Mouse (Mus musculus): ENCODE measurements around the gene Fancb. TPM values are rescaled to one million over a fixed set of nuclear protein-coding genes. Genes with fewer than 3 reads are reported as not detected.
A peak's percentile ranks its signal among the peaks of the same experiment; 100 is the strongest.

Fancb gene
- 8.4 and 9.5 TPM in 2 replicates for total RNA-seq (2017)

- peak; percentile 99 to 100 for ATAC-seq (replicated peaks in 1 of 2; ENCODE audit: insufficient read depth in 1 of 2, low FRiP score in 2 of 2, low TSS enrichment in 1 of 2, low read depth in 1 of 2, poor library complexity in 2 of 2, severe bottlenecking in 2 of 2)
Measured at GRCm38 (mm10) chrX:164980193-164980775, at the start of gene Fancb, which contains the start of gene Mospd2. Gene Fancb (plus strand): TSS chrX:164980592. Gene Mospd2 (minus strand): TSS chrX:164980375.

GRCm38 (mm10) chrX:164941540-164941939 lies 38.9 kb upstream of the Fancb start:
- ATAC-seq (replicated peaks in 1 of 2; ENCODE audit: insufficient read depth in 1 of 2, low FRiP score in 2 of 2, low TSS enrichment in 1 of 2, low read depth in 1 of 2, poor library complexity in 2 of 2, severe bottlenecking in 2 of 2) = peak; percentile 12 to 32; a peak in 2 of 4 replicates

GRCm38 (mm10) chrX:164951858-164952576 lies 28.4 kb upstream of the Fancb start:
- peak; percentile 48 to 75 for ATAC-seq (replicated peaks in 1 of 2; ENCODE audit: insufficient read depth in 1 of 2, low FRiP score in 2 of 2, low TSS enrichment in 1 of 2, low read depth in 1 of 2, poor library complexity in 2 of 2, severe bottlenecking in 2 of 2)

- no peak for ATAC-seq (replicated peaks in 1 of 2; ENCODE audit: insufficient read depth in 1 of 2, low FRiP score in 2 of 2, low TSS enrichment in 1 of 2, low read depth in 1 of 2, poor library complexity in 2 of 2, severe bottlenecking in 2 of 2)
Measured at GRCm38 (mm10) chrX:164952601-164953375, 27.6 kb upstream of the Fancb start.

- peak; percentile 68 to 69; a peak in 3 of 4 replicates for ATAC-seq (replicated peaks in 1 of 2; ENCODE audit: insufficient read depth in 1 of 2, low FRiP score in 2 of 2, low TSS enrichment in 1 of 2, low read depth in 1 of 2, poor library complexity in 2 of 2, severe bottlenecking in 2 of 2)
Measured at GRCm38 (mm10) chrX:164965750-164966448, 14.5 kb upstream of the Fancb start.

- no peak for ATAC-seq (replicated peaks in 1 of 2; ENCODE audit: insufficient read depth in 1 of 2, low FRiP score in 2 of 2, low TSS enrichment in 1 of 2, low read depth in 1 of 2, poor library complexity in 2 of 2, severe bottlenecking in 2 of 2)
Measured at GRCm38 (mm10) chrX:164971206-164971605, 9.2 kb upstream of the Fancb start.

GRCm38 (mm10) chrX:164978866-164979265 lies 1.5 kb upstream of the Fancb start:
- ATAC-seq (replicated peaks in 1 of 2; ENCODE audit: insufficient read depth in 1 of 2, low FRiP score in 2 of 2, low TSS enrichment in 1 of 2, low read depth in 1 of 2, poor library complexity in 2 of 2, severe bottlenecking in 2 of 2) = no peak

- no peak for ATAC-seq (replicated peaks in 1 of 2; ENCODE audit: insufficient read depth in 1 of 2, low FRiP score in 2 of 2, low TSS enrichment in 1 of 2, low read depth in 1 of 2, poor library complexity in 2 of 2, severe bottlenecking in 2 of 2)
Measured at GRCm38 (mm10) chrX:165003141-165003540, 22.7 kb downstream of the Fancb start.

- ATAC-seq (replicated peaks in 1 of 2; ENCODE audit: insufficient read depth in 1 of 2, low FRiP score in 2 of 2, low TSS enrichment in 1 of 2, low read depth in 1 of 2, poor library complexity in 2 of 2, severe bottlenecking in 2 of 2) = no peak
Measured at GRCm38 (mm10) chrX:165004779-165005324, 24.5 kb downstream of the Fancb start, which contains the start of gene Gm17604. Gene Gm17604 (minus strand): TSS chrX:165004829.

Other genes with a start within 250 kb of the Fancb start
- gene Mospd2, start 217 bp upstream of the Fancb start, total RNA-seq (2017) = 37.4 and 41.2 TPM in 2 replicates
- gene Gm17604, start 24.2 kb downstream of the Fancb start, total RNA-seq (2017) = not detected in 2 replicates